Mouse (Mus musculus) hematopoietic stem cell, adult 5-6 weeks (primary cell): ENCODE measurements around the gene Gm17545. TPM values are rescaled to one million over a fixed set of nuclear protein-coding genes. Genes with fewer than 3 reads are reported as not detected.
"Not testable (repeated sequence)": the region's sequence is repeated elsewhere in the genome, so short reads cannot be mapped to it uniquely, and the experiment has no call there.

Experiments
- ATAC-seq, 2 experiments: fragments of 125-278 bp in 1 of 2; replicated peaks in 1 of 2; 2 replicates each; pipeline ENCODE4 v1.8.0; 2016 to 2017; ENCODE audit warnings: inconsistent platforms in 2 of 2, mild to moderate bottlenecking in 2 of 2, moderate number of reproducible peaks in 2 of 2, low read depth in 1 of 2, moderate TSS enrichment in 1 of 2; ENCODE audit not compliant: low FRiP score in 2 of 2, poor library complexity in 2 of 2, severe bottlenecking in 2 of 2, insufficient read depth in 1 of 2, low TSS enrichment in 1 of 2
- total RNA-seq: library from RNA; stranded (forward); fragments of 172-1452, 232-1000 nt; gene quantifications from 2 replicates; pipeline ENCODE4 v1.2.3, GENCODE M21; 2017

Gm17545 gene
- total RNA-seq: not detected in 2 replicates

- ATAC-seq: not testable (repeated sequence)
Measured at GRCm38 (mm10) chr9:22453990-22454389, at the start of gene Gm17545. Gm17545 (plus strand) TSS chr9:22454290.

GRCm38 (mm10) chr9:22405414-22405813 is 48.7 kb upstream of the Gm17545 start:
- no peak for ATAC-seq

- ATAC-seq: not testable (repeated sequence)
Measured at GRCm38 (mm10) chr9:22407633-22408032, 46.5 kb upstream of the Gm17545 start.

- not testable (repeated sequence) for ATAC-seq
Measured at GRCm38 (mm10) chr9:22408344-22408743, 45.7 kb upstream of the Gm17545 start.

- no peak for ATAC-seq
Measured at GRCm38 (mm10) chr9:22409501-22409900, 44.6 kb upstream of the Gm17545 start.

- ATAC-seq: peak; percentile 100
Measured at GRCm38 (mm10) chr9:22411002-22411857, 42.9 kb upstream of the Gm17545 start, which contains the start of gene 9530077C05Rik. 9530077C05Rik (plus strand) TSS chr9:22411513.

- no peak for ATAC-seq
Measured at GRCm38 (mm10) chr9:22416187-22416586, 37.9 kb upstream of the Gm17545 start.

GRCm38 (mm10) chr9:22417547-22417946 is 36.5 kb upstream of the Gm17545 start:
- no peak for ATAC-seq

GRCm38 (mm10) chr9:22419877-22420276 is 34.2 kb upstream of the Gm17545 start:
- no peak for ATAC-seq

- no peak for ATAC-seq
Measured at GRCm38 (mm10) chr9:22420491-22420890, 33.6 kb upstream of the Gm17545 start.

- ATAC-seq: no peak
Measured at GRCm38 (mm10) chr9:22422559-22422958, 31.5 kb upstream of the Gm17545 start.

GRCm38 (mm10) chr9:22423507-22423906 is 30.6 kb upstream of the Gm17545 start:
- no peak for ATAC-seq

GRCm38 (mm10) chr9:22424196-22424595 is 29.9 kb upstream of the Gm17545 start:
- ATAC-seq: no peak

GRCm38 (mm10) chr9:22424719-22425118 is 29.4 kb upstream of the Gm17545 start:
- no peak for ATAC-seq

GRCm38 (mm10) chr9:22428028-22428665 is 25.9 kb upstream of the Gm17545 start:
- no peak for ATAC-seq

GRCm38 (mm10) chr9:22428666-22429410 is 25.3 kb upstream of the Gm17545 start:
- ATAC-seq: no peak

- peak; percentile 52 to 65; a peak in 2 of 4 replicates for ATAC-seq
Measured at GRCm38 (mm10) chr9:22429533-22430241, 24.4 kb upstream of the Gm17545 start.
